Mouse (Mus musculus): ENCODE measurements around the gene Hdac1.

Hdac1 gene

GRCm38 (mm10) chr4:129511413-129512096, 31.0 kb downstream of the Hdac1 start:
- DNase-seq (ENCODE audit: low spot score): no peak

GRCm38 (mm10) chr4:129510723-129511412, 31.6 kb downstream of the Hdac1 start:
- DNase-seq (ENCODE audit: low spot score): no peak

DNA sequence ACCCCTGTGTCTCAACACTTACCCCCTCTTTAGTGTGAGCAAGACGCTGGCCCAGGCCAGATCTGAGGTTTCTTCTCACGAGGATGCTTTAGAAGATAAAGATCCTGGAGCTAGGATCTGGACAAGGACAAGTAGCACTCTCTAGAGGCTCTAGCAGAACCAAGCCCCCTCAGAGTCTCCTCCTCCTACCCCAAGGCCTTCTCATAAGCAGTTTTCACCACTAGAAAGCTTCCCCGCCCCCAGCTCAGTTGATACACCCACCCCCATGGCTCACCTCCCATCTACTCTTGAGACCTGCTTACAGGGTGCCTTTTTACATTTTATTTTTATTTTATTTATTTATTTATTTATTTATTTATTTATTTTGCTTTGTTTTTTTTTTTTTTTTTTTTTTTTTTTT, 32.9 kb downstream of the Hdac1 start:
- no peak for DNase-seq (ENCODE audit: low spot score)

DNA sequence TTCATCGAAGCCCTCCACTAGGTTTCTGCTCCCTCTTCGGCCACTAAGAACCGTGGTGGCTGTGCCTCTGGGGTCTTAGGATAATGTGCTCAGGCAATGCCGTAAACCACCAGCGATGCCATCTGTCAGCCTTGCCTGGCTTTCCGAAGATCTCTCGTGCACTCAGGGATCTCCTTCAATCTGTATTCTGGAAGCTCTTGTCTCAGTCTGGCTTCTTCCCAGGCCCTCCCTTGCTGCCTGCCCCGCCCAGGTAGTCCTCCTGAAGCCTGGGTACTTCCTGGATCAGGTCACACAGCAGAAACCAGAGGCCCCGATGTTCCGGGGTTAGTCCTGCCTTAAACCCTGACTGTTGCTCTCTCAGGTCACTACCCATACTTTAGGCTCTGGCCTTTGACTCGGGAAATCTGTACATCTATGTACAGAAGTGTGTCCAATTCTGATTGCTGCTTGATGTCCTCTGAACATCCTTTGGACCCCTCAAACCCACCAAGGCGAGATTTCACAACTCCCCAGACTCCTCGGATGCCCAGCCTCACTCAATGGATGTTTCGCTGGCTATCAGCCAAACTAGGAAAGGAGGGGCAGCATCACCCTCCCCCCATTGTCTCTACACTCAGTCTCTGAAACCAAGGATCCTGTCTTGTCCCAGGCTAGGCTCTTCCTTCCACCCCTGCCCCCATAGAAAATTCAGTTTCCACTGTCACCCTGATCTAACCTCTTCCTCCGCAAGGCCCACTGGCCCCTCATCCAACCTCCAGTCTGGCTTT, 33.5 kb downstream of the Hdac1 start:
- DNase-seq (ENCODE audit: low spot score): no peak

DNA sequence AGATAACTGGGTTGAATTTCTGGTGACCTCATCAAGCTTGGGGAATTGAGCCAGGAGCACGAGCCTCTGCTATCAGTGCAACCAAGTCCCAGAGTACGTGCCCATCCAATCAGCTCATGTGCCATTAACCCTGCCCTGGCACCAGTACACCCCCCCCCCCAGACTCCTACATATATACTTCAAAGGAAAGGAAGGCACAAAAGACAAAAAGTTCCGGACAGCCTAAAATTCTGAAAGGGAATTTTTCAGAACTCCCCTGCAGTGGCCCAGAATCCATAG, 34.3 kb downstream of the Hdac1 start:
- DNase-seq (ENCODE audit: low spot score): no peak

GRCm38 (mm10) chr4:129507434-129508236, 34.9 kb downstream of the Hdac1 start:
- DNase-seq (ENCODE audit: low spot score): no peak

DNA sequence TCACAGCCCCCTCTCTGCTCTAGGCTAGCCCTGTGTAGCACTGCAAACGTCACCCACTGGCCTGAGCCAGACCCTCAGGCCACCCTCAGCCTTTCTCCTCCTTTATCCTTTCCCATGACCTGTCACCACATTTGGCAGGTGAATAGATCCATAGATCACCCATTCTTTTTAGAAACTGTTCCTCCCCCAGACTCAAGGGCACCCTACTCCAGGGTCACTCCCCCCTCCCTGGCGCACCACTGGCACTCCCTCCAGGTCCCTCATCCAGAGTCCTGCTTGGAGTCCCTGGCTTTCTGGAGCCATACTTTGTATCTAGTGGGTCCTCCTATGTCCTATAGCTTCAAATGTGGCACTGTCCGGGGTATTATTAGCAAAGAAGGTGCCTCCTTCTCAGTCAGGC, 37.0 kb downstream of the Hdac1 start:
- no peak for DNase-seq (ENCODE audit: low spot score)

GRCm38 (mm10) chr4:129502901-129503444, 39.5 kb downstream of the Hdac1 start:
- DNase-seq (ENCODE audit: low spot score): no peak

GRCm38 (mm10) chr4:129502327-129502888, 40.1 kb downstream of the Hdac1 start:
- DNase-seq (ENCODE audit: low spot score): no peak

- no peak for DNase-seq (ENCODE audit: low spot score)
Observed at GRCm38 (mm10) chr4:129500607-129501566, 41.6 kb downstream of the Hdac1 start.

DNA sequence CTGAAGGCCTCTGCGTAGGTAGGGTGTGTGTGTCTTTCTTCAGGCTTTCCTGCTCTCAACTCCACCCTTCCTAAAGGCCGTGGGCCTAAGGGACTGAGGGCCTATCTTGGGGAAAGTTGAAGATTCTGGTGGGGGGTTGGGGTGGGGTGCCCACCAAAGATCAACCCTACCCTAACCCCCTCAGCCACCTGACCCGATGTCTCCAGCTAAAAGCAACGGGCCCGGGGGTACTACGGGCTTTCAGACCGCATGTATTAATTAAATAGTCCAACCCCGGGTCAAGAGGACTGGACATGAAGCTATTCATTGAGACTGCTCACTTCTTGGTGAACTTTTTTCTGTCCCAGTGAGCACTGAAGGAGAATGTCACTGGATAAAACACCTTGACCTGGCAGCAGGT, 42.5 kb downstream of the Hdac1 start:
- no peak for DNase-seq (ENCODE audit: low spot score)

- DNase-seq (ENCODE audit: low spot score): no peak
Observed at GRCm38 (mm10) chr4:129498941-129499340, 43.6 kb downstream of the Hdac1 start.

DNA sequence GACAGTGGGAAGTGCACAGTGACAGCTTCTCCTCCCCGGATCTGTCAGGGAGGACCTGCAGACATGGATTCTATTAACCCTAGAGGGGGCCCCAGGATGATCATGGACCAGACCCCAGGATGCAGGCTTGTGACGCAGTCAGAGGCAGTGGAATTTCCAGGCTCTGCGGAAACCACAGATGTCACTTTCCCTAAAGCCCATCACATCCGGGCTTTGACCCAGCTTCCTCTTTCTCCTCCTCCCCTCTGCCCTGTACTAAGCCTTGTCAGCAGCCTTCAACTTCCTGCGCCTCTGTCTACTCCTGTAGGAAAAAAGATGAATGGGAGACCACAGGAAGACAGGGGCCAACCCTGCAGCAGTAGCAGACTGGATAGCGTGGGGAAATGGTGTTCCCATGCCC, 45.9 kb downstream of the Hdac1 start:
- DNase-seq (ENCODE audit: low spot score): no peak

DNA sequence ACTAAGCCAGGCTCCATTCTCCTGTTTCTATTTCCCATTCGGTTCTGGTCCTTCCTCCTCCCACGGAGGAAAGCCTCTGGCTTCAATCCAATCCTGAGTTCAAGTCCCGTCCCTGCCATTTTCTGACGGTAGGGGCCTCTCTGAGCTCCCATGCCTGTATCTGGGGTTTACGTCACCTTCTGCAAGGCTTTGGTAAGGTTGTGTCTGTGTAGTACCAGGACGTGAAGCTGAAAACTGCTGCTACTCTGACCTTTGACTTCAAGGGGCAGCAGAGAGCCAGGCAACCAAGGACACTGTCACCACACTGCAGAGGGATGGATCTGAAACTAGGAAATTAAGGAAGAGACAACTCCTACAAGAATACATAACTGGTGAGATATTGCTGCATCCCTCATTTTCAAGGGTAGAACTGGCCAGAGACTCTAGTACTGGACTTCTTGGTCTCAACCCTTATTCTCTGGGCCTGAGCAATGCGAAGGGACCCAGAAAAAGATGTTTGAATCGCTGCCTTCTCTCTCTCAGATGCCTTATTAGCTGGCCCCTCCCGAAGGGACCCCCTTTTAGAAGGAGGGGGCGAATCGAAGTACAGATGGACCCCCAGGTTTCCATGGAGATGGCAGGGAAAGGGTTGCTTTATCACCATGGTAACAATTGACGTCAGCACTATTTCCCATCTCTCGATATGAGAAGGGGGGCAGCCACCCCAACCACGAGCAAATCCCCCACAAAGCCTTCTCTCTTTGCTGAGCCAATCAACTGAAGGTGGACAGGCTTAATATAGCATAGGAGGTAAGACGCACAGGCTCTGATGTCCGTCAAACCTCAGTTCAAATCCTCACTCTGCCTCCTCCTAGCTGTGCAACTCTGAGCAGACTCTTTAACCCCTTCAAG, 46.6 kb downstream of the Hdac1 start:
- DNase-seq (ENCODE audit: low spot score): no peak

DNA sequence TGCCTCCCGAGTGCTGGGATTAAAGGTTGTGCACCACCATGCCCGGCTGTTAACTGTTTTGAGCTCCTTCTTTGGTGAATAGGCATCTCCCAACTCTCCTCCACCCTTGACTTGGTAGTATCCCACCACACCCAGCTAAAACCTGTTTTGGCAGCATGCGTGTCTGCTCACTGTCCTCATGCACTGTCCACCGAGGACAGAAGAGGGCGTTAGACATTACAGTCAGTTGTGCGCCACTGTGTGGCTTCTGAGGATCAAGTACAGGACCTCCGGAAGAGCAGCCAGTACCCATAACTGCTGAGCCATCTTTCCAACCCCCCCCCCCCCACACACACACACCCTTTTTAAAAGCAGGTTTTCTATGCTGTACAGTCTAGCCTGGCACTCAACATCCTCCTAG, 47.8 kb downstream of the Hdac1 start:
- DNase-seq (ENCODE audit: low spot score): no peak

DNA sequence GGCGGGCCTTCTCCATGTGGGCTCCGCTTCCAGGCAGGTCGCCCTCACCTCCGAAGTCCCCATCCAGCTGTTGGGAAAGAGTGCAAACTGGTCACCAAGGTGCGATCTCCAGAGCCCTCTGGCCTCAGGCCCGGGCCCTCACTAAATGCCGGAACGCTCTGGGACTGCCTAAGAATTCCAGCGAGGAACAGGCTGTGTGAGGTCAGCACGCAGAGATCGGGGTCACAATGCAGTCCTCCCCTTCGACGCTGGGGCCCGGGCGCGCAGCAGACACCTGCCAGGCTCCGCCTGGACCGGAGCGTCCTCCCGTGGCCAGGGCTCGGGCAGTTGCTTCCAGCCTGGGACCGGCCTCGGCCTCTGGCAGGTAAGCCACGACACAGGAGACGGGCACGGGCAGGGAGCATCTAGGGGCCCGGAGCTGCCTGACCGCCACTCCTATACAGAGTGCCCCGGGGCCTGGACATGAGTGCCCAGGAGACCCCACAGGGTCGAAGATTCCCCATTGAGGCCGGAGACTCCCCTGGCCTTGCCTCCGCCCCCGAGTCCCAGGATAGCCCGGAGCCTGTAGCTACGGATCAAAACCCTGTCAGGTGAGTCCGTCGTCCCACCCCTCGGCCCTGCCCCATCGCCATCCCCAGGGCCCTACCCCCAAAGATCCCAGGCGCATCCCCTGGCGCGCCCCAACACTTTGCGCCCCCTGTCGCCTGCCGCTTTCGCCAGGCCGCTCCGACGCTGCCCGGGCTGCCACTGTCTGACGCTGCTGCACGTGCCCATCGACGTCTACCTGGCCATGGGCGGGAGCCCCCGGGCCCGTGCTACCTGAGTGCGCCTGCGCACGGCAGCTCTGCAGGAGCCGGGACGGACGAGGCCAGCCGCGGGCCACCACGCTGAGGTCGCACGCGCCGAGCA, 51.3 kb downstream of the Hdac1 start, which contains the start of the genes Tssk3 and Fam229a:
Gene Tssk3 (minus strand): TSS at position 51 of the 909 bp plus-strand sequence.
Gene Fam229a (plus strand): TSS at position 219 of the 909 bp plus-strand sequence.
- no peak for DNase-seq (ENCODE audit: low spot score)

DNA sequence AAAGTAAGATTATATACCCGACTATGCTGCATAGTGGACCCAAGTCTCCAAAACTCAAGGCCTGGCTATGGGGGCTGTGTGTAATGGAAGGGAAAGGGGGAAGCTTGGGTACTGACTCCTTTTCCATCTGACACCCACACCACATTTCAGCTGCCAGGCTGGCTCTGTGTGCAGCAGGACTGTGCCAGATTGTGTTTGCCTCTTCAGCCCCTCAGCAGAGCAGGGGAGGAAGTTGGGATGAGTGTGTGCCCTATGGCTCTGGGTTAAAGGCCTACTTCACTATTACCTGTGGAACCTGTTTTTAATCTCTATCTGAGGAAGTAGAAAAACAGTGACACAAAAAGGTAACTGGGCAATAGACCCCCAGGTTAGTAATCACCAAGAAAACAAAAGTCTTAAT, 61.4 kb downstream of the Hdac1 start:
- no peak for DNase-seq (ENCODE audit: low spot score)

GRCm38 (mm10) chr4:129479863-129480262, 62.6 kb downstream of the Hdac1 start:
- no peak for DNase-seq (ENCODE audit: low spot score)
